Mouse (Mus musculus): ENCODE measurements at regions not wholly inside any gene's neighbourhood (a gene's known extent, or its start where the extent isn't known, plus 50 kb on each side); places are given as distances from the start of the nearest gene placed in this dataset.

GRCm38 (mm10) chr9:46480080-46480690, 160.4 kb upstream of the 4931429L15Rik start:
- TF ChIP-seq POLR2A (IDR thresholded peaks at IDR 0.05; ENCODE audit: control insufficient read depth, low read depth, low read length) (no peak), CTCF (IDR thresholded peaks at IDR 0.05; ENCODE audit: control insufficient read depth, insufficient read depth, insufficient replicate concordance, low read depth, low read length) (no peak)

All from testis, adult 2 months (tissue).